Mouse (Mus musculus) lung, adult 2 months (tissue): ENCODE measurements around the gene Rpgrip1l.

Experiments
- CTCF ChIP-seq: fragments of 200-500 bp; IDR thresholded peaks from 2 replicates; pipeline ENCODE4 v1.5.1; 2011; ENCODE audit warnings: mild to moderate bottlenecking, low read length, control low read depth; ENCODE audit not compliant: insufficient read depth
- POLR2A ChIP-seq: fragments of 200-500 bp; IDR thresholded peaks from 2 replicates; pipeline ENCODE4 v1.6.1; 2011; ENCODE audit warnings: low read depth, mild to moderate bottlenecking, control low read depth, low read length, borderline replicate concordance; ENCODE audit errors: extremely low read depth

DNA sequence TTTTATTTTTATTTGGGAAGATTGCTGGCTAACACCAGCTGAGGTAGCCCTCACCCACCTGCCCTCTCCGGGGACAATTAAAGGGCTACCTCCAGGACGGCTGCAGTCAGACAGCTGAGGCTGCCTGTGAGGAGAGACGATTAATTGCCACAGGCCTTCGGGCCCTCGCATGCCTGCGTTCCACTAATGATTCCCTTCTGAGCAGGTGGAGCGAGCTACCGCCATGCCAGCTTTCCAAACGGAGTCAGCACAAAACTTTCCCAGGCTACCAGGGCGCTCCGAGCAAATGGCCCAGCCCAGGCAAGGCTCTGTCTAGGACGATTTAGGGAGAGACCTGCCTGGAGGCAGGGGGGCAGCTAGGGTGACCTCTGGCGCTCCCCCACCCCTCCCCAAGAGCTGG lies 141.5 kb downstream of the Rpgrip1l start:
- TF ChIP-seq POLR2A (no peak), CTCF (no peak)
